Mouse (Mus musculus): Measurements from ENCODE around the gene Slc4a3.

Slc4a3 gene

GRCm38 (mm10) chr1:75521321-75522031, 24.6 kb upstream of the Slc4a3 start, which contains the start of gene Stk11ip:
TSS of gene Stk11ip (plus strand) at chr1:75521529.
- peak; percentile 96 for DNase-seq (ENCODE audit: low spot score)

- DNase-seq (ENCODE audit: low spot score): no peak
Observed at GRCm38 (mm10) chr1:75524679-75525078, 21.4 kb upstream of the Slc4a3 start.

- DNase-seq (ENCODE audit: low spot score): no peak
Observed at GRCm38 (mm10) chr1:75530546-75530945, 15.5 kb upstream of the Slc4a3 start.

- no peak for DNase-seq (ENCODE audit: low spot score)
Observed at GRCm38 (mm10) chr1:75532280-75533172, 13.5 kb upstream of the Slc4a3 start.

- DNase-seq (ENCODE audit: low spot score): no peak
Observed at GRCm38 (mm10) chr1:75533325-75534252, 12.5 kb upstream of the Slc4a3 start.

GRCm38 (mm10) chr1:75537587-75537986, 8.5 kb upstream of the Slc4a3 start:
- no peak for DNase-seq (ENCODE audit: low spot score)

GRCm38 (mm10) chr1:75538597-75539190, 7.4 kb upstream of the Slc4a3 start:
- DNase-seq (ENCODE audit: low spot score): no peak

- DNase-seq (ENCODE audit: low spot score): no peak
Observed at GRCm38 (mm10) chr1:75541496-75541895, 4.6 kb upstream of the Slc4a3 start.

GRCm38 (mm10) chr1:75544351-75544750, 1.7 kb upstream of the Slc4a3 start:
- no peak for DNase-seq (ENCODE audit: low spot score)

GRCm38 (mm10) chr1:75547351-75547750, 1.3 kb downstream of the Slc4a3 start:
- no peak for DNase-seq (ENCODE audit: low spot score)

- DNase-seq (ENCODE audit: low spot score): no peak
Observed at GRCm38 (mm10) chr1:75548083-75548482, 2.0 kb downstream of the Slc4a3 start.

GRCm38 (mm10) chr1:75548871-75549270, 2.8 kb downstream of the Slc4a3 start:
- no peak for DNase-seq (ENCODE audit: low spot score)

GRCm38 (mm10) chr1:75549289-75550279, 3.5 kb downstream of the Slc4a3 start:
- no peak for DNase-seq (ENCODE audit: low spot score)

GRCm38 (mm10) chr1:75550586-75550985, 4.5 kb downstream of the Slc4a3 start:
- no peak for DNase-seq (ENCODE audit: low spot score)

- DNase-seq (ENCODE audit: low spot score): no peak
Observed at GRCm38 (mm10) chr1:75555680-75556079, 9.6 kb downstream of the Slc4a3 start.

GRCm38 (mm10) chr1:75556143-75556781, 10.2 kb downstream of the Slc4a3 start:
- DNase-seq (ENCODE audit: low spot score): no peak

- no peak for DNase-seq (ENCODE audit: low spot score)
Observed at GRCm38 (mm10) chr1:75557041-75557440, 11.0 kb downstream of the Slc4a3 start.

- DNase-seq (ENCODE audit: low spot score): no peak
Observed at GRCm38 (mm10) chr1:75558388-75559178, 12.5 kb downstream of the Slc4a3 start.

Data from yolk sac, embryonic 10.5 days (tissue).